Mouse (Mus musculus) ES-E14 (cell line): Measurements from ENCODE around the gene Gm6871.

ENCODE experiments used
- HCFC1 ChIP-seq: IDR thresholded peaks from 2 replicates; pipeline ENCODE4 v1.6.1; 2012; ENCODE audit warnings: low read length, inconsistent platforms, borderline replicate concordance; ENCODE audit not compliant: insufficient read depth
- MAFK ChIP-seq: IDR thresholded peaks from 2 replicates; pipeline ENCODE4 v1.6.1; 2014; ENCODE audit warnings: mild to moderate bottlenecking, low read depth, low read length, inconsistent platforms; ENCODE audit not compliant: insufficient read depth
- ZNF384 ChIP-seq: IDR thresholded peaks from 2 replicates; pipeline ENCODE4 v1.6.1; 2012; ENCODE audit warnings: low read depth, low read length, inconsistent platforms

DNA sequence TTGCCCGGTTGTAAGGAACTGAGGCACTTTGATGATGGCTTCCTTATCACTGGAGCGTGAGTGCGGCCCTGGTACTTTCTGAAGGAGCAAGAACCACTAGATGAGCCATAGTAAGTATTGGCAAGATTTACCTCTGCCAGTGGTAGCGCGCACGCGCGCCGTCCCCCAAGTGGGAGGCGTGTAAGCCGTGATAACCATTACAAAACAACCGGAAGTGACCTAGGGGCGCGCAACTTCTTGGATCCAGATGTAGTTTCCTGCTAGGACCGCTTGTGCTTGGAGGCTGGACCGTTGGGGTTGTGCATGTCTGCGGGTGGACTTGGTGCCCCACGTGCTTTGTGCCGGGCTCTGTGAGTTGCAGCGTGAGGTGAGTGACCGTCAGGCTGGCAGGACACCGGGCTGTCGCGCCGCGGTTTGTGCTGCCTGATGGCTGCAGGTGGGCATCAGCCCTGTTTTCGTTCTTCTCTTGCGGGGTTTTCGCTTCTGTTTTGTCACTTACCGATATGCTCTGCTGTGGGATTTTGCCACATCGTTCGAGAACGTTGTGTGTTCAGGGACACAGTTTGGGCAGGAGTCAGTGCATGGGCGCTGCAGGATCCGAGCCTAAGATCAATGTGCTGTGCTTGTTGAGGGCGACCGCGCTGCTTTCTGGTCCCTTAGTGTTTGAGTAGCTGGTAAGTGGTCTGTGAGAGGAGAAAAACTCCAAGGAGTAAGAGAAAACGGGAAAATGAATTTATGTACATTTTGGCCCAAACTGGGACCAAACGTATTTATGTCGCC, 25.8 kb upstream of the Gm6871 start, which contains the start of gene 2610021A01Rik:
- TF ChIP-seq HCFC1 (peak; percentile 74; the same call in 1 of the 2 replicates), MAFK (no peak), ZNF384 (no peak)
